Mouse (Mus musculus) midbrain, embryonic 11.5 days (tissue): ENCODE results near the gene Ank. TPM values are rescaled to one million over a fixed set of nuclear protein-coding genes. Genes with fewer than 3 reads are reported as not detected.

Experiments
- ATAC-seq: fragments of 200-750 bp; cut with Nextera tagmentation; 2 replicates; pipeline ENCODE4 v1.8.0; 2017; ENCODE audit warnings: moderate TSS enrichment, moderate library complexity; ENCODE audit not compliant: low FRiP score
- DNase-seq: peaks from one replicate; pipeline ENCODE4 v3.0.0; 2015; ENCODE audit warnings: low spot score; ENCODE audit errors: missing footprints
- H3K27ac ChIP-seq: fragments of 300-500 bp; sonication (generic); 2 replicates; pipeline ENCODE4 v1.5.1; 2014; ENCODE audit warnings: low read depth, low read length
- H3K27me3 ChIP-seq: fragments of 300-500 bp; sonication (generic); 2 replicates; pipeline ENCODE4 v1.6.1; 2014; ENCODE audit warnings: mild to moderate bottlenecking, low read length, moderate library complexity, mixed read lengths; ENCODE audit not compliant: control insufficient read depth, insufficient read depth
- H3K36me3 ChIP-seq: fragments of 300-500 bp; sonication (generic); 2 replicates; pipeline ENCODE4 v1.6.1; 2014; ENCODE audit warnings: mild to moderate bottlenecking, low read length, moderate library complexity, mixed read lengths; ENCODE audit not compliant: control insufficient read depth, insufficient read depth
- H3K4me1 ChIP-seq: fragments of 300-500 bp; sonication (generic); 2 replicates; pipeline ENCODE4 v1.6.1; 2014; ENCODE audit warnings: low read length; ENCODE audit not compliant: control insufficient read depth, insufficient read depth
- H3K4me2 ChIP-seq: fragments of 300-500 bp; sonication (generic); 2 replicates; pipeline ENCODE4 v1.6.1; 2014; ENCODE audit warnings: mild to moderate bottlenecking, moderate library complexity
- H3K4me3 ChIP-seq: fragments of 300-500 bp; sonication (generic); 2 replicates; pipeline ENCODE4 v1.5.1; 2014; ENCODE audit warnings: low read depth, low read length
- H3K9ac ChIP-seq: fragments of 300-500 bp; sonication (generic); 2 replicates; pipeline ENCODE4 v1.6.1; 2014; ENCODE audit warnings: low read length
- H3K9me3 ChIP-seq: fragments of 300-500 bp; sonication (generic); 2 replicates; pipeline ENCODE4 v1.6.1; 2016; ENCODE audit warnings: low read length; ENCODE audit not compliant: control insufficient read depth
- WGBS: fragments of 180-500 bp; shearing (Covaris S2); extraction: QIAGEN DNeasy Blood & Tissue Kit; methylation state at CpG from one replicate; pipeline ENCODE4 v1.1.7; 2014; 5-methylcytosine and 5-hydroxymethylcytosine counted together
- polyA plus RNA-seq: library from polyadenylated mRNA; unstranded; fragments of >200 nt; fragmentation: Nextera tagmentation; extraction: Ambion mirVana; gene quantifications from 2 replicates; pipeline ENCODE4 v1.2.1, GENCODE M21; 2014

Ank gene
- polyA plus RNA-seq, 1 experiment from 2014 or later = 8.6 TPM

DNA sequence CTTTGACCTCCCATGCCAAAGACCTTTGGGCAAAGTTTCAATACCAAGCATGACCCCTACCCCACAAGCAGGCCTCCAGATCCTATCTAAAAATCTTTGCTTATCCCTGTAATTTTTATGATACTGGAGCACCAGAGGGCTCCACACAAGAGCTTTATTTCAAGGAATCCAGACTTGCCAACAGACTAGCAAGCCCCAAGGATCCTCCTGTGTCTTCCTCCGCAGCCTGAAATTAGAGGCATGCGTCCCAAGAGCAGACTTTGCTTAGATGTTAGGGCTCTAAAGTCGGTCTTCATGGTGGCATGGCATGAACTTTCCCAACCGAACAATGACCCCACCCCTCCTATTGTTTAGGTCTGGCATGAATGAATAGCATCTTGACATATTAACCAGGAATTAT, 69.2 kb downstream of the Ank start:
- no peaks in the 10 kb centered on the region for H3K4me1 ChIP-seq
- H3K27ac ChIP-seq = no peak overlapping the region
- H3K4me3 ChIP-seq = no peak overlapping the region
- H3K9me3 ChIP-seq = no peaks in the 10 kb centered on the region
- H3K9ac ChIP-seq = no peak overlapping the region
- H3K36me3 ChIP-seq = no peaks in the 10 kb centered on the region
- 85% methylated on average over 4 of the region's 4 CpGs for WGBS
- no peaks in the 10 kb centered on the region for H3K27me3 ChIP-seq
- ATAC-seq (no peak), DNase-seq (no peak)
- no peak overlapping the region for H3K4me2 ChIP-seq

DNA sequence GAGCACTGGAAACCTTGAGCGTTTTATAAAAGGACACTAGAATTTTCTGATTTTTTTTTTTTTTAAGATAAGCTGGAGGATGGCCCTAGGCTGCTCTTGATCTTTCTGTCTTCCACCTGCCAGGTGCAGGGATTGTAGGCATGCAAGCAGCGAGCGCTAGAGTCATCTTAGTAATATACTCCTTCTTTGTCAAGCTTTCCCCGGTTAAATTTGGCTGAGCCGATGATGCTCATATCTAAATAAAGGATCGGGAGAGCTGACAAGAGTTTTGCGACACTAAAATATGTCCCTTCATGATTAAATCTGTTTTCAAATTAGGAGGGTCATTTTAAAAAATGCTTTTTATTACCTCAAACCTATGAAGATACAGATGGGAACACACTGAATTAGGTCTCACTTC, 69.7 kb downstream of the Ank start:
- no peak overlapping the region for H3K9ac ChIP-seq
- no peak overlapping the region for H3K4me3 ChIP-seq
- H3K4me1 ChIP-seq = no peaks in the 10 kb centered on the region
- no peaks in the 10 kb centered on the region for H3K36me3 ChIP-seq
- 99% methylated on average over 7 of the region's 7 CpGs for WGBS
- H3K9me3 ChIP-seq = no peaks in the 10 kb centered on the region
- DNase-seq (no peak), ATAC-seq (no peak)
- no peaks in the 10 kb centered on the region for H3K27me3 ChIP-seq
- no peak overlapping the region for H3K27ac ChIP-seq
- no peak overlapping the region for H3K4me2 ChIP-seq

DNA sequence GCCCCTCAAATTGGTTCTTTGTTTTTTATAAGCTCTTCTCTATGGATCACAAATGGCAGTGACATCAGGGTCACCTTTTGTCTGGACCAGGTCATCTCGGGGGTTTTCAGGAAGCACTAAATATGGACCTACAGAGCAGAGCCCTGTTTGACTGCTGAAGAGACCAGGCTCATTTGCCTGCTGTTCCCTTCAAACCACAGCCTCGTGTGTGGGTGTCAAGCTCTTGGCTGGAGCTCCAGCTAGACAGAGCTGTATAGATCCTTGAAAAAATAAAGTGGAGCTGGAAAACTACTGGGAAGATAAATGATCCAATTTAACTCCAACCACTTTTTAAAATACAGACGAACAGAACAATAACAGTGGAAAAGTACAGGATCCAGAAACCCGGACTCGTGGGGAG, 70.3 kb downstream of the Ank start:
- Histone ChIP-seq H3K4me2 (no peak overlapping the region), H3K9me3 (no peaks in the 10 kb centered on the region), H3K4me3 (no peak overlapping the region), H3K9ac (no peak overlapping the region), H3K36me3 (no peaks in the 10 kb centered on the region), H3K4me1 (no peaks in the 10 kb centered on the region), H3K27me3 (no peaks in the 10 kb centered on the region), H3K27ac (no peak overlapping the region)
- WGBS = 60% methylated on average over 5 of the region's 5 CpGs
- ATAC-seq (no peak), DNase-seq (no peak)

DNA sequence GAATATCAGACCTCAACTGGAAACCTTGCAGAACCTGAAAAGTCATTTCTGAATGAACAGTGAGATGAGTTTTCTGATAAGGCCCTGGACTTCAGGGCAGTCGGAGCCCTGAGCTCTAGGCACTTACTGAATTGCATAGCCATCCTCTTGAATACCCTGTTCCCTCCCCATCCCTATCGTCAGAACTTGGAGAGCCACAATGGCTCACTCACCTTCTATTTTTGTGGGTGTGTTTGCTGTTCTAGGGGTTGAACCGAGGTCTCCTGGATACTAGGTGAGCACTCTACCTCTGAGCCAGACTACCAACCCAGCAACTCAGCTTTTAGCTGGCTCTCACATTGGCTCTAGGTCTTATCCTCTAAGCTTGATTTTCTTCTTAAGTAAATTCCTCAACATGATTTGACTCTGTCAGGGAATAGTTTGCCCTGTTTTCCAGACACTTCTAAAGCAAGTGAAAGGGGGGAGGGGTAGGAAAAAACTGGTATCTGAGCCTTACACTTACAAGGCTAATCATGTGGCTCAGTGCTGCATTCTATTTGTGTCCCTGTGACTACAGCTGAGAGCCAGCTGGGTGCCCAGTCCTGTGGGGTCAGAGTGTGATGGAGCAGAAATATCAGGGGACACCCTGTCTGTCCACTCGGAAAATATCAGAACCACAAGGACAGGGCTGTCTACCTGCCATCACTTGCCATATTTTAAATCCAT, 71.2 kb downstream of the Ank start:
- 74% methylated on average over 4 of the region's 4 CpGs for WGBS
- H3K4me1 ChIP-seq = no peaks in the 10 kb centered on the region
- H3K4me3 ChIP-seq = no peak overlapping the region

DNA sequence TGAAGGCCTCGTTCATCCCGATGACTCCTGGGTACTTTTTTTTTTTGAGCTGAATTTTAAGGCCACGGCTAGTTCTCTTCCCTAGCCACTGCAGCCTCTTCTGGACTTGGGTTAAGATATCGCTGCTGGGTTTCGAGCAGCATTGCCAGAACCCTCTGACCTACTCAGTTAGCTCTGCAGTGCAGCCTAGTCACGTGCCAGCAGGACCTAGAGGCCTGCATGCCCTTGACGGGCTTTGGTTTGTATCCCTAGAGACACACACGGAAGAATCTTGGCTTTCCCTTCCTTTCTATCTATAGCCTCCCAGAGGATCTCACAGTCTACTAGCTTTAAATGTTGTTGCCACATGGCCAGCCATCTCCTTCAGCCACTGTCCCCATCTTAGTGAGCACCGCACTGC, 73.3 kb downstream of the Ank start:
- Histone ChIP-seq H3K9me3 (no peaks in the 10 kb centered on the region), H3K27me3 (no peaks in the 10 kb centered on the region), H3K36me3 (no peaks in the 10 kb centered on the region), H3K9ac (no peak overlapping the region), H3K4me1 (no peaks in the 10 kb centered on the region), H3K4me2 (no peak overlapping the region), H3K4me3 (no peak overlapping the region), H3K27ac (no peak overlapping the region)
- no peak for DNase-seq
- WGBS = 87% methylated on average over 9 of the region's 9 CpGs
- ATAC-seq = no peak

More for the DNA sequence above, 71.2 kb downstream of the Ank start:
- Histone ChIP-seq H3K9ac (no peak overlapping the region), H3K27ac (no peak overlapping the region), H3K9me3 (no peaks in the 10 kb centered on the region), H3K27me3 (no peaks in the 10 kb centered on the region), H3K36me3 (no peaks in the 10 kb centered on the region), H3K4me2 (no peak overlapping the region)
- ATAC-seq (no peak), DNase-seq (no peak)

DNA sequence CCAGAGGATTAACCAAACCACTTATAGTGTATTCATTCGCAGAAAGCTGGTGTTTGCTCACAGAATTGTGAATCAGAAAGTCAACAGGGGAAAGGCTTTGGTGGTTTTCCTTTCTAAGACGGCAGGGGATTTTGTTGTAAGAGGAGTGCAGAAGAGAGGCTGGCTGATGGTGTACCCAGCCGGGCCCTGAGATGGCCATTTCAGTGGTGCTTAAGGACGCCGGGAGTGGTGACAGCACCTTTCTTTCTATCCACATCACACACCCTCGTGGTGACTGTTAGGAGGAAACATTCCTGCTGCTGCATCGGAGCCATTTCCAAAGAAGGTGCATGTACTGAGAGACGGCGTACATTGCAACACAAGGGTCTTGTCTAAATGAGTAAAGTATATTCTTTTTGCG, 78.7 kb downstream of the Ank start:
- DNase-seq (no peak), ATAC-seq (no peak)
- Histone ChIP-seq H3K4me3 (no peak overlapping the region), H3K9ac (no peak overlapping the region), H3K36me3 (no peaks in the 10 kb centered on the region), H3K9me3 (no peaks in the 10 kb centered on the region), H3K4me1 (no peaks in the 10 kb centered on the region), H3K27ac (no peak overlapping the region), H3K4me2 (no peak overlapping the region), H3K27me3 (no peaks in the 10 kb centered on the region)
- WGBS = 78% methylated on average over 10 of the region's 10 CpGs

DNA sequence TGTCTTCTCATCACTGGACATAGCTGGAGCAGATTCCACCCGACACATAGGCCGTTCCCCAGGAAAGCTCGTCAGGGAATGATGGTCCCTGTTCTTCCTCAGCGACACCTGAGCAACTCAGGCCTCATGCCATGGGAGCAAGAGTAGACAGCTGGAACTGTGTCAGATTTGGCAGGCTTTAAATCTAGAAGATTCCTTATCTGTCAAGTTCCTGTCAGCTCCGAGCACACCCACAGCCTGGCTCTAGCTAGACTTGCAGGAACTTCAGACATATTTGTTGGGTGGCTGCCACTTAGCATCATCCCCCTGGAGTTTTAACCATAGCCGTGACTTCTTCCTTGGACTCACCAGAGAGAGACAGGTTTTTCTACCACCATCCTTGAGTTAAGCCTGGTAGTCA, 81.6 kb downstream of the Ank start:
- Histone ChIP-seq H3K36me3 (no peaks in the 10 kb centered on the region), H3K4me1 (no peaks in the 10 kb centered on the region; the same call in 1 of the 2 replicates), H3K9me3 (no peaks in the 10 kb centered on the region), H3K4me2 (no peak overlapping the region), H3K4me3 (no peak overlapping the region), H3K9ac (no peak overlapping the region), H3K27ac (no peak overlapping the region), H3K27me3 (no peaks in the 10 kb centered on the region)
- ATAC-seq = no peak
- DNase-seq = no peak
- WGBS = 94% methylated on average over 6 of the region's 6 CpGs

DNA sequence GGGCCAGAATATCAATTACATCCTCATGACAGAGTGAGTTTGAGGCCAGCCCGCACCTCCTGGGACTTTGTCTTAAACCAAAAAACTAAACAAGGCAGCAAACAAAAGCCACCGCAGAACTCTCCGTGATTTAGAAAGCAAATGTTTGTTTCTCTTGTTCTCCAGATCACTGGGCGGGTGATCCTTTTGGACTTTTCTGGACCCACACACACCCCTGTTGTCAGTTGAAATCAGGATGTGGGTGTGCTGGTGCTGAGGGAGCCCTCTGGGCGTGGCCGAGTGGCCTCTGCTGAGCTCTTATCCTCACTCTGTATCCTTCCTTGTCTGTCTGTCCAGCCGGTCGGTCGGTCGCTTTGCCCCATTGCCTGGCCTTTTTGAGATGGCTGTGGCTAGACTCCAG, 82.6 kb downstream of the Ank start:
- no peaks in the 10 kb centered on the region for H3K27me3 ChIP-seq
- no peaks in the 10 kb centered on the region; the same call in 1 of the 2 replicates for H3K4me1 ChIP-seq
- no peaks in the 10 kb centered on the region for H3K36me3 ChIP-seq
- no peak overlapping the region for H3K4me3 ChIP-seq
- no peak overlapping the region for H3K4me2 ChIP-seq
- H3K9me3 ChIP-seq = no peaks in the 10 kb centered on the region
- no peak overlapping the region for H3K9ac ChIP-seq
- 83% methylated on average over 10 of the region's 10 CpGs for WGBS
- DNase-seq (no peak), ATAC-seq (no peak)
- no peak overlapping the region for H3K27ac ChIP-seq

DNA sequence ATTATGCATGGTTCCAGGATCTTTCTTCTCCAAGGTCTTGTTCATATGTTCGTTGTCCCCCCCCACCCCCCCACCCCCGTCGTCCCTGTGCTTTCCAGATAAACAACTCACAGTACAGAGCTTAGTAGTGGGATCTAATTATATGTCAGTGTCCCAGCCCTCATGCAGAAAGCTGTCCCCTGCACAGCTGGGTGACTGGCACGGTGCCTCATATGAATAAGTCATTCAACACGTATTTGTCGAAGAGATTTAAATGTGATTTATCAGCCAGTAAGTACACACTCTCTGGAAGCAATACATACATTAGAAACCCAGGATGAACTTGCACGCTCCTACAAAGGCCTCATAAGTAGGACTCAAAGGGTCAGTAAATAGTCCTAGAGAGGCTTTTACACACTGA, 83.4 kb downstream of the Ank start:
- Histone ChIP-seq H3K4me1 (no peaks in the 10 kb centered on the region; the same call in 1 of the 2 replicates), H3K9ac (no peak overlapping the region), H3K9me3 (no peaks in the 10 kb centered on the region), H3K27me3 (no peaks in the 10 kb centered on the region), H3K4me2 (no peak overlapping the region), H3K27ac (no peak overlapping the region), H3K36me3 (no peaks in the 10 kb centered on the region), H3K4me3 (no peak overlapping the region)
- peak; percentile 61; the same call in 1 of the 2 replicates for ATAC-seq
- 72% methylated on average over 7 of the region's 7 CpGs for WGBS
- no peak for DNase-seq
